Mouse (Mus musculus): ENCODE results near the gene Gm37240.

GRCm38 (mm10) chr3:84921704-84922420 is 965.5 kb downstream of the Gm37240 start:
- TF ChIP-seq CTCF (IDR thresholded peaks at IDR 0.05; ENCODE audit: low read depth, low read length) (no peak), POLR2A (IDR thresholded peaks at IDR 0.05; ENCODE audit: borderline replicate concordance, low read depth, low read length) (no peak)

Data from bone marrow macrophage, adult 2 months (primary cell).